Mouse (Mus musculus) kidney, postnatal 4 days (tissue): Measurements from ENCODE around the gene Tbc1d30.
A peak's percentile ranks its signal among the peaks of the same experiment; 100 is the strongest.

Source experiments
- DNase-seq, 2 experiments: peaks; one replicate each; pipeline ENCODE4 v3.0.0; 2021; ENCODE audit warnings: mixed read lengths in 2 of 2

Gene Tbc1d30

DNA sequence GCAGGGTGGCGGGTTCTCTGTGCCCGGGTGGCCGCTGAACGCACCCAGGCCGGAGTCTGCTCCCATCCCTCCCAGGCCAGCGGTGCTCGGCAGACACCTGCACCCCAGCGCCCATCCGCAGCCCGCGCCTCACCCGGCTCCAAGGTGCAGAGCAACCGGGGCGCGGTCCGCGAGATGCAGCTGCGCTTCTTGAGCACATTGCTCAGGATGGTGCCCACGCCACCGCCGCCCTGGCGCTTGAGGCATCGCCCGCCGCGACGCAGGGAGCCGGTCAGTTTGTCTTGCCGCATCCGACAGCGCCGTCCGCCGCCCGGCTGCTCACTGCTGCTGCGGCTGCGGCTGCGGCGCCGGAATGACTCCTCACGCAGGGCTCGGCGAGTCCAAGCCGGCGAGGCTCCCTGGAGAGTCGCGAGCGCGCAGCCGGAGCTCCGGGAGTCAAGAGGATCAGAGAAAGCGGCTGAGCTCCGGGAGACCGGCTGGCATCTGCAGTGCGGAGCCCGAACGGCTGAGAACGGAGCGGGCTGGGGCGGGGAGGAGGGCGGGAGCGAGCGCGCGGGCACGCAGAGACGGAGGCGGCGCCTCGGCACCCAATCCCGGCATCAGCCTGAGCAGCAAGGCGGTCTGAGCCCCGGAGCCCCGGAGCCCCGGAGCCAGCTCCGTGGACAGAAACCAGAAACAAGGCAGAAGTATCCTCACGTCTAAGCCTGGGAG is 40.4 kb downstream of the Tbc1d30 start:
- DNase-seq = peak; percentile 67 to 72

GRCm38 (mm10) chr10:121309801-121310510 is 41.1 kb downstream of the Tbc1d30 start:
- no peak for DNase-seq

DNA sequence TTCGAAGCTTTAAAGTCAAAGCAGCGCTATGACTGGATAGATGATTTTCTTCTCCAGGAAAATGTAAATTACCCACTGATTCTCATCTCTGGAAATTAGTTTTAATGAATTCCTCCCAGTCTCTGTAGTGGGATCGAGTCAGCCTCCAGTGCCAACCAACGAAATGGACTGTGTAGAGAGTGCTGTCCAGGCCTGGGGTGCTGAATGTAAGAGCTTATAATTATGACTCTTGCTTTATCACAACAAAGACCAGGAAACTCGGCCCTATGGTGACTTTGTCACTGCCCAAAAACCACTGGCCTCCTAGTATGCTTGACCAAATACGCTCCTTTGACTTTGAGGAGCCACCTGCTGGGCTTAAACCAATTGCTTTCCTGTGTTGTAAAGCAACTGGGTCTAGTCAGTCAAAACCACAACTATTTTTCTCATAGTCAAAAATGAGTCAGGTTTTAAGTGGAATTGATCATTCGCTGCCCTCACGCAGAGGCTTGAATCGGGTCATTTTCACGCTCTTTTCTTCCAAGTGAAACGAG is 41.9 kb downstream of the Tbc1d30 start:
- DNase-seq = peak; percentile 65 to 70

DNA sequence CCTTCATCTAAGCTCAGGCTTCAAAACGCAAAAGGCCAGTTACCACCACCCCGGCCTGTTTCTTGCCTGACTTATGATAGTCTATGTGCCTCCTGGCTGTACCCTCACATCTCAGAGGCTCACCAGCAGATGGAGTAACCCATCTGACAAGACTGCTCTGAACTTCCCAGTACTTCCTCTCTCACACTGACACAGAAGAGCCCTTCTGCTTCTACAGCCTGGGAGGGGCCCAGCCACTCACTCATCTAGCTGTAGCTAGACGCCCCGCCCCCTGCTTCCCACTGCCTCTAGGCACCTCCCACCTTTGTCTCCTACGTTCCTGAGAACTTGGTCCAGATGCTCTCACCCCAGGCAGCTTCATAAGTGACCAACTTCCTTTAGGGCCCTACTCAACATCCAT is 45.6 kb downstream of the Tbc1d30 start:
- DNase-seq = peak; percentile 59 to 69

DNA sequence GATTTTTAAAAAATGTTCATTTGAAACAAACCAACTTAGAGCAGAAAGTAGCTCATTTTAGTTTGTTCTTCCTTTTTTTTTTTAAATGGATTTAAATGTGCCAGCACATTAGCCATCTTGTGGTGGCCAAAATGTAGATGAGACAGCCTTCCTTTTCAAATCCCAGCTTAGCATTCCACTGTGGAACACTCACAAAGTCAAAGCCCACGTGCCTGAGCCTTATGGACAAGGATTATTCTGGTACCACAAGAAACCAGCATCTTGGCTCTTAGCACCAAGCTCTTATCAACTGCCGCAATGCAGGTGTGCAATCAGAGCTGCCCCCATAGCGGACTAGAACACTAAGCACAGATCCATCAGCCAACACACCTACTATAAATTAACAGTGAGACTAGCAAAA is 47.5 kb downstream of the Tbc1d30 start:
- DNase-seq = no peak

- DNase-seq = no peak
Measured at GRCm38 (mm10) chr10:121301868-121302267, 49.2 kb downstream of the Tbc1d30 start.

DNA sequence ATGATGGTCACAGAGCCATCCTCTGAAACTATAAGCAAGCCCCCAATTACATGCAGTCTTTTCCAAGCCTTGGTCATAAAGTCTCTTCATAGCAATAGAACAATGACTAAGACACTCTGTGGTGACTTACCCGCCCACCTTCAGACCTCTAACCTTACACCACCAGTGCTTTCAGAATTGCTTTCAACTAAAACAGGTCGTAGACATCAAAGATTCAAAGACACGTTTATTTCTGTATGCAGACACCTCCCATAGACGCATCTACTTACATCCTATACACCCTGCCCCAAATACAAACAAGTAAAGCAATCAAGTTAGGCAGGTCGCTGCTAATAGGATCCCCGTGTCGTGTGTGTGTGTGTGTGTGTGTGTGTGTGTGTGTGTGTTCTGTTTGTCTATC is 50.4 kb downstream of the Tbc1d30 start:
- DNase-seq = no peak

DNA sequence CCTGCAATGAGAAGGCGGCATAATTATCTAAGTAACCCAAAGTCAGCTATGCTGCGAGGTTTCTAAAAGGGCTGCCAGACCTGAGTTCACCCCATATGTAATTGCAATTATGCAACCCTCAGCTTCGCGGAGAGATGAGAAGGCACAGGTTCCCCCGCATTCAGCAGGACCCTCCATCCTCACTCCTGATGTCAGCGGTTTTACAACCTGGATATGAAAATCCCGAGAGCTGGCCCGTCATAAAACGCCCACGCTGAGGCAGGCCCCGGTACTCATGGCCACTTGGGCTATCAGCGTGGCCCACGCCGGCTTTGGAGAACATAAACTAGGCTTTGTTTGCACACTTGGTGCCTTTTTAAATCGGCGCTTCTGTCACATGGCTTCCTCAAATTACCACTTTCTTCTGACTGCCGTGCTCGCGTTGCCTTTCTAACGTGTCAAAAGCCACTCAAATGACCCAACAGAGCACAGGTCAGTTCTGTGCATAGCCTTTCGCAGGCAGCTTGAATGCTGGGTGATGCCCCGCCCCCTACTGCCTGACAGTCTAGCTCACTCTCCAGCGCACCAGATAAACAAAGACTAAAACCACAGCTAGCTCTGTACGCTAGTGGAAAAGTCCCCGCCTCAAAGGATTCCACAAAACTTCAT is 53.9 kb downstream of the Tbc1d30 start:
- DNase-seq = peak; percentile 69 to 80

DNA sequence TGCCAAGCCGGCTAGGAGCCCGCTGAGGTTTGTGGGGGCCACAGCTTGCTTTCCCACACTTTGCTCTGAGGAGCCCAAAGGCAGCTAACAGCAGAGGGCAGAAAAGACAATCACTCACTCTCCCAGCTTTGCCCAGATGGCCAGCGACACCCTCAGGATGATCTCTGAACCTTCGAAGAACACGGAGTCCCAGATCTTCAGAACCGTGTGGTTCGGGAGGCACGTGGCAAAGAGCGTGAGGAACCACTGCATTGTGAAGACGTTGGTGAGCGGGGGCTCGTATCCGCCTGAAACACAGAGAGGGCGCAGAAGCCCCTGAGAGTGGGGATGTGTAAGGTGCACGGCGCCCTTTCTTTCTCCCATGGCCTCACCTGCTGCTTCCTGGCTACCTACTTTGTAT is 56.6 kb downstream of the Tbc1d30 start:
- no peak for DNase-seq

- DNase-seq = no peak
Measured at GRCm38 (mm10) chr10:121293829-121294228, 57.2 kb downstream of the Tbc1d30 start.

DNA sequence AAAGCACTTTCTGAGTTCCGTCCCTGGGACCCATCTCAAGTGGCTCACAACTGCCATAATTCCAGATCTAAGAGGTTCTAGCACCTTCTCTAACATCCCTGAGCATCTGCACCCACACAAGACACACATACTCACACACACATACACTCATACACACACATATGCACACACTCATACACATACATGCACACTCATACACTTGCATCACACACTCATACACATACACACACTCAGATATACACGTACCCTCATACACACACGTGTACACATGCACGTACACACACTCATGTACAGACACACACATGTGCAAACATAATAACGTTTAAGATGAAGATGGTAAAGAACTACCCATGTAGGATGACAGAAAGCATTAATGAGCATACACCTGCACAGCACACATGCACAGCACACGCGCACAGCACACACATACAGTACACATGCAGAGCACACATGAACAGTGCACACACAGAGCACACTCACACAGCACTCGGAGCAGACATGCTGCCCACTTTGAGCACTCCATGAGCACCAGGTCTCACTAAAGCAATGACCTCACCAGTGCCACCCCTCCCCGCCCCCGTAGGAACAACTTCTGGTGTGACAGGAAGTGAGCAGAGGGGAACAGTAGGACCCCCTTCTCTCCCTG is 59.7 kb downstream of the Tbc1d30 start:
- no peak for DNase-seq

GRCm38 (mm10) chr10:121290682-121291078 is 60.4 kb downstream of the Tbc1d30 start:
- no peak for DNase-seq

DNA sequence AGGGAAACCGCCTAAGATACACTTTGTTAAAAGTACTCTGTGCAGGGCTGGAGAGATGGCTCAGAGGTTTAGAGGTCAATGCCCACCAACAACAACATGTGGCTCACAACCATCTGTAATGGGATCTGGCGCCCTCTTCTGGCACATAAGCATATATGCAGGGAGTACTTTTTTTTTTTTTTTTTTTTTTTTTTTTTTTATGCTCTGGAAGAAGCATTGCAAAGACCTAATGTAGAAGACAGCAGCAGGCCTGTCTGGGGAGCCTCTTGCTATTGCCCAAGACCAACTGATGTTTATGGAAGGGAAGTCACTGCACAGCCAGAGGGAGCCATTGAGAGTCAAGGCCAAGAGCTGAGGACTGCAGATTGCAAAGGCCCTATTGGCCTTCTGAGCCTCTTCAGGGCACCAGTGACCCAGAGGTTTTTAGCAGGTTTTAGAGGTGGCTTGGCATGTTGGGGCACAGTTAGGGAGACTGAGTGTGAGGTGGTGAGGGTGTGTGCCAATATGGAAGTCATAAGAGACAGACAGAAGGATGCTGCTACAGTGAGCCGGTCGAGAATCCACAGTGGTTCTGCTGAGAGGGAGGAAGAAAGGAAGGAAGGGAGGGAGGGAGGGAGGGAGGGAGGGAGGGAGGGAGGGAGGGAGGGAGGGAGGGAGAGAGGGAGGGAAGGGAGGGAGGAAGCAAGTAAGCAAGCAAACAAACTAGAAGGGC is 61.0 kb downstream of the Tbc1d30 start:
- no peak for DNase-seq

- no peak for DNase-seq
Measured at GRCm38 (mm10) chr10:121282926-121283325, 68.2 kb downstream of the Tbc1d30 start.

DNA sequence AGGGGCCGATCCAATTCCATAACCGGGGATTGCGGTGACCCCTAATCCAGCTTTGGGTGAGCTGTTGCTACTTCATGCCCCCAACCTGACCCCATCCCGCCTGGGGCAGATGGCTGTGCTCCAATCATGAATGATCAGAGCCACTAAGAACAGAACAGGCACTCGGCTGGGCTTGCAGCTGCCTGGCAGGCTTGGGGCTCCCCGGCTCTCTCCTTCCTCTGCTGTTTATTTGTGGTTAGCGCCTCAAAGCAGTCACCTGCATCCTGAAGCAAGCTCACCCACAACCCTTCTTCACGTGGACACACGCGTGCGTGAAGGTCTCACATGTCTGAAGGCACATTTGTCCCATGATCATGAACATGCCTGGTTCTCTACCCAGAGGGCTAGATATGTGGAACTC is 68.6 kb downstream of the Tbc1d30 start:
- DNase-seq = peak; percentile 45 to 58

GRCm38 (mm10) chr10:121280943-121281342 is 70.1 kb downstream of the Tbc1d30 start:
- DNase-seq = no peak

GRCm38 (mm10) chr10:121277022-121277471 is 74.0 kb downstream of the Tbc1d30 start:
- peak; percentile 37 to 62 for DNase-seq

- no peak for DNase-seq
Measured at GRCm38 (mm10) chr10:121274964-121275363, 76.1 kb downstream of the Tbc1d30 start.

GRCm38 (mm10) chr10:121271002-121271401 is 80.1 kb downstream of the Tbc1d30 start:
- no peak for DNase-seq

DNA sequence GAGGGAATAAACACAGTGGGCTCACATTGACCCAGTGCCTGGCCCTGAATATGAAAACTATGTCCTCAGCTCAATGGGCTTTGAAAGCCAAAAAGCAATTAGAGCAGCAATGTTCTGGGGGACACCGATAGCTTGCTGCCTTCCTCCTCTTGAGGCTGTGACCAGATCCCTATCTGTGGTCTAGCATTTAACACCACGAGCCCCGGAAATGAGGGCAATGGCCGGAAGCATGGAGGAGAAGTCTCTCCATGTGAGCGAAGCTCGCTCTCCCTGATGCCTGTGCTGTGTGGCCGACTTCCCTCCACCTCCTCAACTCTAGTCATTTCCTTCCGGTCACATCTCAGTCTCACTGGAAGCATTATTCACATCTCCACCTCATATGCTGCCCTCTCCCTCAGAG is 82.3 kb downstream of the Tbc1d30 start:
- DNase-seq = no peak

DNA sequence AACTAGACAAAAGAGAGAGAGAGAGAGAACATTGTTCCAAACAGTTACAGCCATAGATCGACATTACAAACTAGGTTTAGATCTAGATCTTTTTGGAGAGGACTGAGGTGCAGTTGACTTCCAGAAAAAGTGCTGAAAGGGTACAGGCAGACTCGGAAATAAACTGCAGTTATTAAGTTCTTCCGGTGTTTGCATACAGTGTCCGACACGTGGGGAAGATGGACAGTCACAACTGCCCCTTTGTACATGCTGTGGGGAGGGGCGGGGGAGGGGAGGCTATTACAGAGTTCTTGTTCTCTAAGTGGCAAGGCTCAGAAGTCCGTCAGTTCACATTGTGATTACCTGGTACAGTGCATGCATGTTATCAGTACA is 86.9 kb downstream of the Tbc1d30 start:
- DNase-seq = no peak

DNA sequence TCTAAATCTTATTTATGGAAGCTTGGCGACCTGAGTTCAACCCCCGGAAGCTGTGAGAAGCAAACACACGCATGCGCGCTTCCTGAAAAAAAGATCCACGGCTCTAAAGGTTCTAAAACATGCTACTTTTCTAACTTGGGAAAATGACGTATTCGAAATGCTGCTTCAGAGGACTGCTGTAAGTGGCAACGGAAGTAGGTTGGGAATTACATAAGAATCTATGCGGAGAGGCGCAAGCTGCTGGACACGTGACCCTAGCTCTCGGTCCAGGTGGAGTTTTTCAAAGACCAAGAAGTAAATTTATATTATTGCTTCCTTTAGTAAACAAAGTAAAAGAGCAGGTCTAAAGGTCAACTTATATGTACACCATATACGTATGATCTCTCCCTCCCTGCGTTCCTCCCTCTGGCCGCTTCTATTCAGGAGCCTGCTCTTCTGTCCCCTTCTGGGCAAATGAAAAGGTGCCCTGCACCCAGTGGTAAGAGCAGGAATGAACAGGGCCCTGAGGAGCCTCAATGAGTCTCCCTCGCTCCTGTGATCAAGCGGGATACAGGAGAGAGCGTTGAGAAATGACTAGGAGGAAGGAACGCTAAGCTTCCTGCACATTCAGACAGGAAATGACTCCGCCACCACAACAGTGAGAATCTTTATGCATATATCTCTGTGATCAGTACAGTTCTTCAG is 87.4 kb downstream of the Tbc1d30 start:
- DNase-seq = peak in 1 of 2 experiments; percentile 47
